Mouse (Mus musculus) cerebellum, postnatal 10 days (tissue): ENCODE data around the gene 6820408C15Rik.
A peak's percentile ranks its signal among the peaks of the same experiment; 100 is the strongest.

Experiments used
- DNase-seq, 2 experiments: peaks; one replicate each; pipeline ENCODE4 v3.0.0; 2021; ENCODE audit warnings: mixed read lengths in 2 of 2

Gene 6820408C15Rik

DNA sequence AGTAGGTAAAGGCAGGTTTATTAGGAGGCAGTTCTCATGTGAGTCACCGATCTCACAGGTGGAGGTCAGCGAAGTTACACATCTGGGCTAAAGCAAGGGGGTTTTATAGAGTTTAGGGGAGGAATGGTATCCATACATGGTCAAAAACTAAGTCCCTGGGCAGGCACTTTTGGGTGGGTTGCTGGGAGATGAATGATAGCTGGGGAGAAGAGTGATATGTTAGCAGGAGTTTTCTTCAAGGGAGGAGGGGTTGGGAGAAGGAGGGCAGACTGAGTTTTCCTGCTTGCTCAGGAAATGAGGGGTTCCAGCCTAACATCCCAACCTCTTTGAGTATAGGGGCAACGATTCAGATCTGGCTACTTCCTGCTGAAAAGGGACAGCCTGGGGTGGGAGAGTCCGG lies at the start of gene 6820408C15Rik:
6820408C15Rik (plus strand) TSS at position 301 of the 400 bp plus-strand sequence.
- no peak for DNase-seq

DNA sequence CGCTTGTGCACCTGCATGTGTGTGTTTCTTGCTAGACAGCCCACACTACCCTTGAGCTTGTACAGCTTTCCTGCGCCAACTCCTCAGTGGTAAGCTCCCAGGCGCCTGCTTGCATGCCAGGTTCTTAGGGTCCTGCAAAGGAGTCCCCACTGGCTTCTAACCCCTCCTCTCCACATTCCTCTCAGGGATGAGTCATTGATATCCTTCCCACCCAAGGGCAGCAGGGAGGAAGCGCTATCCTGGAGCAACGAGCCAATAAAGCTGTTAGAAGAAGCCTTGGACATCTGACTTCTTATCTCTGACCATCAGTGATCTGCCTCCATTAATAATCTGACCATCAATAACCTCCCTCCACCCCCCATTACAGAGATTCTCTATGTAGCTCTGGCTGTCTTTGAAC lies 47.5 kb upstream of the 6820408C15Rik start:
- DNase-seq: no peak

DNA sequence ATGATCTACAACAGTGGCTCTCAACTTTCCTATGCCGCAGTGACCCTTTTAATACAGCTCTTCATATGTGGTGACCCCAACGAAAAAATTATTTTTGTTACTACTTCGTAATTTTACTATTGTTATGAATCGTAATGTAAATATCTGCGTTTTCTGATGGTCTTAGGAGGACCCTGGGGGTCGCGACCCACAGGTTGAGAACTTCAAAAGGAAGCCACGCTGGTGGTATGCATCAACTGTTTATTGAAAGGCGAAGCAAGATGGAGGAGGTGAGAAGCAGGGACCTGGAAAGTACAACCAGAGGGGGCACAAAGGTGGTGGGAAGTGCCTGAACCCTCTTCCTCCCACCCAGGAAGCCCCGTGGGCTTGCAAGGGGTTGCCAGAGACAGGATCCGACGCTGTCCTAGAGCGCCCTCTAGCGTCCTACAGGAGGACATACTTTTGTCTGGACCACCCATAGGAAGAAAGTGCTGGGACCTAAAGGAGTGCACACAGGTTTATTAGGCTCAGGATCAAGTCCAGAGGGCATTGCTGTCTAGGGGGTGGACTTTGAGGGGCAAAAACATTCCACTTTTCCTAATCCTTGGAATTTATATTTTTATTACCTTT lies 46.8 kb upstream of the 6820408C15Rik start:
- peak; percentile 77 to 82 for DNase-seq

DNA sequence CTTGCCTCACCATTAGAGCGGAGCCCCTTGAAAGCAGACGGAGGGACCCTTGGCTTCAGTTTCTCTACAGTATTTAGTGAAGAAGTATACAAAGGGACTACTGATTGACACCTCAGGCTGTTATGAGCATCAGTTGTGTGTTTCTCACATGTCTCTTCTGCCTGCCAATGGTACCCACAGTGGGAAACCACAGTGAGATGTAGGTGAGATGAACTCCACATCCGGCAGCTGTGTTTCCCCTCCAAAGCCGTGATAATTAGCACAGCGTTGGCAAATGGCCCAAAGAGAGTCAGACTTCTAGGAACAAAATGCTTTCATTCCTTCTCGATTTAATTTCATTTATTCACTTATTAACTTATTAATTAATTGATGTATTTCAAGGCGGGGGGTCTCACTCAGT lies 43.3 kb upstream of the 6820408C15Rik start:
- no peak for DNase-seq

DNA sequence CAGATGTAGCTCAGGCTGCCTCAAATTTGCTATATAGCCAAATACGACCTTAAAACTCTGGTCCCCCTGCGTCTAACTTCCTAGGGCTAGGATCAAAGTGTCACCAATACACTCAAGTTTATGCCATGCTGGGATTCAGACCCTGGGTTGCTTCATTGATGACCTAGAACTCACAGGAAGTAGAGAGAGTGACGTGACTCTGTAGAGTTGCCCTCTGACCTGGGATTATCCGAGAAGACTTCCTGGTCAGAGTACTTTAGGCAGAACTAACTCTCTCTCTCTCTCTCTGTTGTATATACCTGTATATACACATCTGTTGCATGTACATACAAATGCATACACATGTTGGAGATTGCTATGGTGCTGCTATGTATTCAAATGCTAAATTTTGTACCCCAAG lies 42.7 kb upstream of the 6820408C15Rik start:
- no peak for DNase-seq

DNA sequence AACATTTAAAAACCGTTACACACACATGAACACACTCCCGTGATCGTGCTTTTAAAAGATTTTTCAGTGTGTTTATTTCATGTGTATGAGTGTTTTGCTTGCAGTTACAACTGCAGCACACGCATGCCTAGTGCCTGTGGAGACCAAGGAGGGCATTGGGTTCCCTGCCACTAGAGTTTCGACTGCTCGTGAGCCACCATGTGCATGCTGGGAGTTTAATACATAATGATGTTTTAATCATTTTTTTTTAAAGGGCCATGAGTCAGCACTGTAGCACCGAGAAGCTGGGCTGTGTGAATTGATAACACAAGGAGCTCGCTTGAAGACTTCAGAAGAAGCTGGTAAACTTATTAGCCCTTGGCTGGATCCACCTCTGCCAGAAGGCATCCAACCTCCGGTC lies 41.8 kb upstream of the 6820408C15Rik start:
- no peak for DNase-seq

DNA sequence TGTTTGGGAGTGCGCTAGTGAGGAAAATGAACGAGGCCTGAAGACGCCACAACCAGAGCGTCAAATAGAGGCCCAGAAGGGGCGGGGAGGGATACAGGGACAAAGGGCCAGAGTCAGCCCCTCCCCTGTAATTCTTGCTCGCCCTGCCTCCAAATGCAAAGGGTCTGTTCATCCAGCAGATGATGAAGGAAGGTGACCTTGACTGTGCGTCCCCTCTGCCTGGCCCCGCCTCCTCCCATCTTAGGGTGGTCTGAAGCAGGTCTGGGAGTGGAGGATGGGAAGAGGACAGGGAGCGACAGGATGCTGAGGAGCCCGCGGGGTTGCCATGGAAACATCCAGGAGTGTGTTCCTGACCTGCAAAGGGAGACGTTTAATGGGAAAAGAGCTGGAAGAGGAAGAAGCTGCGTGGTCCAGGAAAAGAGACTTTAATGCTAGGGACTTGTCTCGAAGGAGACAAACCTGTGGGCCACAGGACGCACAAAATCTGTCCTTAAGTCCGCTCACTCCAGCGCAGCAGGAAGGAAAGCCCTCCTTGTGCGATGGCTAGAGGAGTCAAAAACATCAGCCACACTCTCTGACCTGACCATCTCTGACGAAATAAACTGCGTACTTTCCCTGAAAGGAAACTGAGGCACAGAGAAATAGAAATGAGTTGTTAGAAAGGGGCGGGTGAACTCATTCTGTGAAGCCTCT lies 39.6 kb upstream of the 6820408C15Rik start:
- peak; percentile 83 to 84 for DNase-seq

DNA sequence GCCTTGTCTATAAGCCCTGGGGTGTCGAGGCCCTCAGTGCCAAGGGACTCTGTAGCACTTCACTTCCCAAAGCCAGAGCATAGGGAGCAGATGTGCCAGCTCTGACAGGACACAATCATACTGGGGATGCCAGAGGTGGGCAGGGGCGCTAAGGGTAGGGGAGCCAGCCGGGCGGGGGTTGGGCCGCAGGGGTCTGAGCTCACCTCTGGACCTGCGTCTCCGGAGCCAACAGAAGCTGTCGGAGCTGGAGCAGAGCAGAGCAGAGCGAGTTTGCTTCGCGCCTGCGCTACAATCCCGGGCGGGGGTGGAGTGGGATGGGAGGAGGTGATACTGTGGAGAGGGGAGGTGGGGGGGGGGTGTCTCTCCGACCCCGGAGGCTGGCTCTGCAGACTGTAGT lies 39.0 kb upstream of the 6820408C15Rik start, which contains the start of gene Nrsn2:
Nrsn2 (minus strand) TSS at position 294 of the 397 bp plus-strand sequence.
- DNase-seq: peak; percentile 61 to 66

DNA sequence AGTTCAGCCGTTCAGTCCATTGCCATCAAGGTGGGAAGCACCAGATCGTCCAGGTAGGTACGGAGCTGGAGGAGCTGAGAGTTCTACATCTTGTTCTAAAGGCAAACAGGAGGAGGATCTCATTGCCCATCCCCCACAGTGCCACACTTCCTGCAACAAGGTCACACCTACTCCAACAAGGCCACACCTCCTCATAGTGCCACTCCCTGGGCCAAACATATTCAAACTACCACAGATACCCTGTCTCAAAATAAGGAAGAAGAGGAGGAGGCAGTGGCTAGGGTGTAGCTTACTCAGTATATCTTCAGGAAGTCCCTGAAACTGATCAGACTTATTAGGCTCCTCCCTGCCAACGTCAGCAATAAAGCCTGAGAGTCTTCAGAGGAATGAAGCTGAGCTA lies 31.2 kb upstream of the 6820408C15Rik start:
- no peak for DNase-seq

DNA sequence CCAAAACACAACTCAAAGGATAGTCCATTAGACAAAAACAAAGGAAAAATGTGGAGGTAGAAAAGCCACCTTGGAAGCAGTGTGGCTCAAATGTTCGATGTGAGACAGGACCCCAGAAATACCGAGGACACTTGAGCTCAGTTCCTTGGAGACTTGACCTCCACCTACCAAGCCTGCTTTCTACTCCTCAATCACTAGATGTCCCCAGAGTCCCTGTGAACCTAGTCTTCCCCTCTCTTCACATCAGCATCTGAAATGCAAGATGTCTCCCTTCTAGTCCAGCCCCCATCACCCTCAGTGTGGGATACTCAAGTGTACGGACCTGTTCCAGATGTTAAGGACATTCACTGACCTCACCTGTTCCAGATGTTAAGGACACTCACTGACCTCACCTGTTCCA lies 22.6 kb upstream of the 6820408C15Rik start:
- peak; percentile 67 to 77 for DNase-seq

DNA sequence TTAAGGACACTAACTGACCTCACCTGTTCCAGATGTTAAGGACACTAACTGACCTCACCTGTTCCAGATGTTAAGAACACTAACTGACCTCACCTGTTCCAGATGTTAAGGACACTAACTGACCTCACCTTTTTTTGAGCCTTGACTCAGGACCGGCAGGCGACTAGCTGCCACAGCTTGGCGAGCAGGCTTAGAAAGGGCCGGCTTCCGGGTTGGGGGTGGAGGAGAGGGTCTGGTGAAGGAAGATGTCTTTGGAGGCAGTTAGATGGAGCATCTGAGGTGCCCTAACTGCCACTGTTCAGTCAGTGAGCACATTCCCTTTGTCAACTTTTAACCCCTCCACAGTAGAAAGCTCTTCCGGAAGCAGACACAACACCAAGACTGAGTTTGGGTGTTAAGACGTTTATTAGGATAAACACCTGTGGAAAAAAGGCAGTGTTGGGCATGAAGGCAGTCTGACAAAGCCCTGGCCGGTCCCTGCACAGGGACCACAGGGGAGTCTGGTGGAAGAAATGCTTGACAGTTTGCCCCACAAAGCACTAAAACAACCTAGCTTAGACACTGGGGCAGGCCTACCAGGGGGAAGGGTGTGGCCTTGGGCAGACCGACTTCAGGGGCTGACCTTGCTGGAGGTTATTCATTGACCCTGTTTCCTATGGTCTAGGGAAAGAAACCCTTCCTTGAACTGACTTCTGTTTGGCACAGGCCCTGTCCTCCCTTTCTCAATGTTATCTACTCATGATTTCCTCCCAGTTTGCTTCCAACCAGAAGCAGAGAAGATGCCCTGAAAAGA lies 22.0 kb upstream of the 6820408C15Rik start:
- DNase-seq: no peak

DNA sequence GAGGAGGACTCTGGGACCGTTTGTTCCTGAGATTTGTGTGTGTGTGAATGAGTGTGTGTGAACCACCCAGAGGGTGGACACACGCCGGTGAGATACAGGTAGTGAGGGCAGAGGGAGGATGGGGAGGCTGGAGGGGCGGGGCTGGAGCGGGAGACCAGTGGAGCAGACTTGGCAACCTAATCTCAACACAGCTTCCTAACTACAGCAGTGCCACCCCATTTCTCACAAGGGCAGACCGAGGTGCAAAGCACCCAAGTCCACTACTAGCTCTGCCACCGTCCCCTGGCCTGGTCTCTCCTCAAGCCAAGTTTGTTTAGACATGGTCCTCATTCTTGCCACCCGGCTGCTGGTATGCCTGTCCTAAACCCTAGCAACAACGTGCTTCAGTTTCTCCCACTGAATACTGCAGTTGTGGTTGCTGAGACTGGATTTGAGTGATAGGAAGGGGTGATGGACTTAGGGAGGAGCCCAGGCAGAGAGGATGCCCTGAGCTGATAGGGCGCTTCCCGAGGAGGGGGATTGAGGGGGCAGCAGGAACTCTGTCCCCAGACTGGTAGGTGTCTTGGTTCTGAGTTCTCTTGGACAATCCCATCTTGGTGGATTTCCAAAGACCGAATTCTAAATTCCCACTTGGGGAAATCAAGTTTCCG lies 20.0 kb upstream of the 6820408C15Rik start:
- peak; percentile 57 for DNase-seq

DNA sequence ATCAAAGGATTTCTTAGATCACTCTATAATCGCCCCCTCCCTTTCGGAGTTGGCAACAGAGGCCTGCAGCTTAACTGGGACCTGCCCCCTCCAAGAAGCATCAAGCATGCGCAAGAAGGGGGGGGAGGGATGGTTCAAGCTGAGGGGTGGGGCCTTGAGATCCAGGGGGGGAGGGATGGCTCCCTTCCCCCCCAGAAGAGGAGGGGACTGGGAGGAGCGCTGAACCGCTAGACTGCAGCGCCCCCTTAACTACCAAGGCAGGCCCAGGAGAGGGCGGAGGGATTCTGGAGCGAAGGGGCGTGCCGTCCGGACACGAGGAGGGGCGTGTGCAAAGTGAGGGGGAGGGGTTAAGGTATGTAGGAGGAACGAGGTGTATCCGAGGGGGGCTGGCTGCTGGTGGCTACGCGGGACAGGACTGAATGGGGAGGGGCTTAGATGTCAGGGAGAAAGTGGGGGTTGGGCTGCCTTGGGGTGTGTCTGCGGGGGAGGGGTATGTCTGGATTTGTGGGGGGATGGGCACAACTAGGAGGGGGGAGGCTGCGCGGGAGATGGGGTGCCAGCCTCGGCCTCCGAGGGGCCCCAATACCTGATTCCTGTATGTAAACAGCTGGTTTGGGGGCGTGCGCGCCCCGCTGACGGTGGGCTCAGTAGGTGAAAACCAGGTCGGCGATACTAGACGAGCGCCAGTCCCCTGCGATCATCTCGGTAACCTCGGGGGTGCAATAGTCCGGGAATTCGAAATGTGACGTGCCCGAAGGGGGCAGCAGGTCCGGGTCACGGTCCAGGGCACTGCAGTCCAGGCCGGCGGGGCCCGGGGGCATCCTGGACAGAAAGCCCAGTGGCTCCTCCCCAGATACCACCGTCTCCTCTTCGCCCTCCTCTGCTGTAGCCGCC lies 19.0 kb upstream of the 6820408C15Rik start:
- peak; percentile 94 to 96 for DNase-seq

DNA sequence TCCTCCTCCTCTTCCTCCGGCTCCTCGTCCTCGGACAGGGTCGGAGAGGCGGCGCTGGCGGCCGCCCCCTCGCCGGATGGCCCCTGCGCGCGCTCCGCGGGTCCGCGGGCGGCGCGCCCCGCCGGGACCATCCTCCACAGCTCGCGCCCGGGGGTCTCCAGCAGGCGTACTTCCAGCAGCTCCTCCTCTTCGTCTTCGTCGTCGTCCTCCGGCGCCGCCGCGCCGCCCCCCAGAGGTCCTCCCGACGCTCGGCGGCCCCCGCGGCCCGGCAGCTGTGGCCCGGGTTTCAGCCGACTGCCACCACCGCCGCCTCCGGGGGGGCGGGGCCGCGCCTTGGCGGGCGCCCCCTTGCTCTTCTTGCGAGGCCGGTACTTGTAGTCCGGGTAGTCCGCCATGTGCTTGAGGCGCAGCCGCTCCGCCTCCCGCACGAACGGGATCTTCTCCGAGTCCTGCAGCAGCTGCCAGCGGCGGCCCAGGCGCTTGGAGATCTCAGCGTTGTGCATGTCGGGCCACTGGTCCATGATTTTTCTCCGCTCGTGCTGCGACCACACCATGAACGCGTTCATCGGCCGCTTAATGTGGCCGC lies 18.3 kb upstream of the 6820408C15Rik start:
- peak; percentile 90 to 92 for DNase-seq

DNA sequence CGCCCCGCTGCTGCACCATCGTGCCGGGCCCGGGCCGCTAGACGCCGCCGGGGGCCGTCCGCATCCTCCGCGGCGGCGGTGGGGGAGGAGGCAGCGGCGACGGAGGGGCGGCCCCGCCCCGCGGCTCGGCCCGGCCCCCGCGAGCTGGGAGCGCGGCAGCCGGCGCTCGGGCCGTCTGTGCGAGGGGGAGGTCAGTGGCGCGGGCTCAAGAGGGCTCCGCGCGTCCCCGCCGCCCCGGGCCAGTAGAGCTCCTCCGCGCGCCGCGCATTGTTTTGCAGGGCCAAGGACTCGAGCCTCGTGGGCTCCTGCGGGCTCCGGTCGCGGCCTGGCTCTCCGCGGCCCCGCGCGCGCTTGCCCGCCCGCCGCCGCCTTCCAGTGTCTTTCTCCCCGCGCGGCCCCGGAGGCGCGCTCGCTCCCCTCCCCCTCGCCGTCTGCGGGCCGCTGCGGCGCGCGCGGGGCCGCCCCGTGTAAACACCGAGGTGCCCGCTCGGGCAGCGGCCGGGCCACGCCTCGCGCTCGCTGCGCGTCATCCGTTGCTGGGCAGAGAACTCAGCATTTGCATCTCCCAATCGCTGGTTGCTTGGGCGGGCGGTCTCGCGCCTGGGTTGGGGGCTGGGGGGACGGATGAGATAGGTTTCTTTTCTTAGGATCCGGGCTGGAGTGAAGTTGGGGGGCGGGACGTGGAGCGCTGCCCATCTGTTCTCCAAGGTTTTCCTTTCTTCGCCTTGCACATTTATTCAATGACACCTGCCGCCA lies 17.5 kb upstream of the 6820408C15Rik start, which contains the start of gene Sox12:
Sox12 (minus strand) TSS at position 384 of the 756 bp plus-strand sequence.
- peak; percentile 100 for DNase-seq

DNA sequence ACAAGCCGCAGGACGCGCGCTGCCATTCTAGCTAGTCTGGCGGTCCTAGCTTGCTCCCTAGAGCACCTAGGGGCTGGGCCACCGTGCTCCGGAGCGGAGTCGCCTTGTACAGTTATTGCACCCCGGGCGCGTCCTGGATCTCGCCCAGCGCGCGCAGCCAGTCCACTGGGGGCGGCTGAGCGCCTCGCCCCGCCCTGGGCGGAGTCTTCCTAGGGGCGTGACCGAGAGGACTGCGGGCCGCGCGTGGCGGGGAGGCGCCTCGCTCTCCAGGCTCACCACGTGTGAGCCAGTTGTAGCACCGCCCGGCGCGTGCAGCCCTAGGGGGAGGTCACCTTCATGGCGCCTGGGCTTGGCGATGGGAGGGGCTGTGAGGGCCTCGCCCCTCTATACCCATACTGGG lies 16.7 kb upstream of the 6820408C15Rik start:
- peak; percentile 95 to 96 for DNase-seq

DNA sequence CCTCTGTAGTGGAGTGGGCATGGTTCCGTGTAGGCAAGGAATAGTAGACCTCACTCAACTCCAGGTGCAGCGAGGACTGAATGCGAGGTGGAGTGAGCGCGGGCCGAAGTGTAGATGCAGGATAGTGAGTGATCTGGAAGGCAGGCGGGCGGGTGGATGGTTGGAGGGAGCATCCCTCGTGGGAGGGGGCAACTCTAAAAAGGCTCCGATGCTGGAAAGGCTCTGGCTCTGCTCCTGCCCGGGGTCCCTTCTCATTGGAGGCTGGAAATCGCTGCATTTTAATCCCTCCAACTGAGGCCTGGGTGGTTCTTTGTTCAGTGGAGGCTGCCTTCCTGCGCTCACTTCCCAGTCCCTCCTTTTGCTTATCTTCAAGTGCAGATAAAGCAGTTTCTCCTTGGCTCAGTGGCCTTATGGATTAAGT lies 16.3 kb upstream of the 6820408C15Rik start:
- DNase-seq: peak; percentile 70 to 73

DNA sequence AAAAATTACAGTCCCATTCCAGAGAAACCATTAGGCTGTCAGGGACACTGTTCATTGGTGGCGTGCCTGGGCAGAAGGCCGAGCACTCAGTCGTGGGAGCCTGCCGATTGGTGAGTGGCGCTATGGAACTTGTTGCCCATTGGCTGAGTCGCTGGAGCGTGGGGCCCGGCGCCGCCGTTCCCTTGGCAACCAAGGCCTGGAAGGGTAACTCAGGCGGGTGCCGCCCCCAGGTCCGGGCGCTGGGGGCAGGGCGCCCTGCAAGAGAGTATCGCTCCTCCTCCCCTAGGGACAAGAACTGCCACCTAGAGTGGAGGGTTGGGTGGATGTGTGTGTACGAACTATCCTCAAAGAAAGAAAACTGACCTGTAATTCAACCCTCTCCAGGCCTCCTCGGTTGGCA lies 9.3 kb upstream of the 6820408C15Rik start:
- DNase-seq: peak; percentile 97 to 98

DNA sequence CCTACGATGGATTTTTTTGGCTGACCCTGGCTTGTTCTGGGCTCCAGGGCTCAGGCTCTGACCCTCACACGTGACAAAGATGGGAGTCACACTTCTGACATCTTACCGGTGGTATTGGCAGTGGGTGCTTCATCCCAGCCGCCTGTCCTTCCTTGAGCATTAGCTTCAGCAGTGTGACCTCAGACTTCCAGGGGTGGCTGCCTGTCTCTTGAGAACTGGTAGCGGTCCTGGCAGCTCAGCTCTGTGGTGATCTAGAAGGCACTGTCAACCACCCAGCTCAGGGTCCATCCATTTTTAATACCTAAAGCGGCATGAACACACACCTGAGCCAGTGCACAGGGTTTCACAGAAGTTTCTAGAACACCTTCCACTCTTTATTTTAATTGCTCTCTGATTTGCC lies 5.6 kb upstream of the 6820408C15Rik start:
- DNase-seq: no peak

DNA sequence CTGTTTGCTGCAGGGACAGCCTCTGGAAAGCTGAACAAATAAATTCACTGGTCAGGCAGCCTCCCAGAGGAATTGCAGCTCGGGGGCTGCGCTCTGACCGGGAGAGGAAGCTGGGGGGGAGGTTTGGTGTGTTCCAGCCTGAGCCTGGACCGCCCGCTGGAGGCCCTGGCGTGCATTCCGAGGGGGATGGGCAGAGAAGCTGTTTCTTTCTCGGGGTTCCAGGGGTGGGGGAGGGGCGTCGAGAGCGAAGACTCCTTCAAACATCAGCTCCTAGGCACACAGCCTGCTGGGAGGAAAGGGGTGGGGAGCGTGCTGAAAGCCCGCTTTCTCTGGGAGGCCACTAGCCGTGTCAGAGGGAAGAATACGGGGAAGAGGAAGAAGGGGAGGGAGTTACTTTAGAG lies 4.4 kb upstream of the 6820408C15Rik start:
- peak; percentile 92 to 93 for DNase-seq

DNA sequence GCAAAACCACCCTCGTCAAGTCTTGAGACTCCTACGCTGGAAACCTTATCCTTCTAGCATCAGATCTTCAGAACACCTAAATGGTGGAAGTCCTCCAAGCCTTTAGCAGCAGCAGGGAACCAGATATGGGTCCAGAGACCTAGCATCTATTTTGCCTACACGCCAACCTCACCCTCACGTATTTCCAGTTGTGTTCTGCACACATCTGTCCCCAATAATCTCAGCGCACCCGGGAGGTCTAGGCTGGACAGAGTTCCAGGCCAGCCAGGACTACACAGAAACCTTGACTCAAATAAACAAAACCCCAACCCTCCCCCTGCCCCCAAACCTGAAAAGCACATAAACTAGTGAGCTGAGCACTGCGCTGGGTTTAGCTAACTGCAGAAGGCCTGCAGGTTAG lies 3.9 kb upstream of the 6820408C15Rik start:
- DNase-seq: no peak
